Mouse (Mus musculus): ENCODE data around the gene Trim37.
A peak's percentile ranks its signal among the peaks of the same experiment; 100 is the strongest.

Trim37 gene

DNA sequence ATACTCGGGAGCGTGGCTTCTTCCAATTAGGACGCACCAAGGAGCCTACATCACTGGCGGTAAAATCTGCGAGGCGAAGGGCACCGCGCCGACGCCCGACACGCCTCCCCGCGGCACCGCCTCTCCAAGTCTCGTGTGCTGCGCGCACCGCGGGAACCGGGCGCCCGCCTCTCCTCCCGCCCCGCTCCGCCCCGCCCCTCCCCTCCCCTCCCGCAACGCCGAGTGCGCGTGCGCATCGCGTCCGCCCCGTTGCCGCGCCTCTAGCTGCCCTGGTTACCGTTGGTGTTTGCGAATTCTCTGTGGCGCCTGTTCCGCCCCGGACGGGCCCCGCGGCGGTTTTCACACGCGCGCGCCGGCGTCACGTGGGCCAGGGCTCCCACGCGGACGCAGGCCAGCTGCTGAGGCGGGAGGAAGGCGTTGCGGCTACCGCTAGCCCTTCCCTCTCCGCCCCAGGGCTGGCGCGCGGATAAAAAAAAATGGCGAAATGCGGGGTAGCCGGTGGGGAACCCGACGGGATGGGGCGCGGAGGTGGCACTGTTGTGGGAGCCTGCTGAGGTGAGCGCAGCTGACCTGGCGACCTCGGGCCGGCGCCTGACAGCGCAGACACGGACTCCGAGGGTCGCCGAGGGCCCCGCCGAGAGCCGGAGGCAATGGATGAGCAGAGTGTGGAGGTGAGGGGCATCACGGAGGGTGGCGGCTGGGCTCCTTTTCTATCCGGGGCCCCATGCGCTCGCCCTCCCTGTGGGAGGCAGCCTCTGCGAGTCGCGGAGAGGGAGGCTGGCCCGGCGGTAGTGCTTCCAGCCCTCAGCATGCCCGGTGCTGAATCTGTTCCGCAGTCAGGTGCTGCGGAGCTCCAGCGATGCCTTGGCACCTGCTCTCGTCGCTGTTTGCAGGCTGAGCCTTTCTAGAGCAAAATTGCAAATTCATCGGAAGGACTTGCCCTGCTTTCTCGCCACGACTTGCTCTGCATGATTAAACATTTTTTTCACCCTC, at the start of gene Trim37:
Gene Trim37 (plus strand): TSS at position 254 of the 993 bp plus-strand sequence.
- peak; percentile 88 for DNase-seq (ENCODE audit: low spot score)

DNA sequence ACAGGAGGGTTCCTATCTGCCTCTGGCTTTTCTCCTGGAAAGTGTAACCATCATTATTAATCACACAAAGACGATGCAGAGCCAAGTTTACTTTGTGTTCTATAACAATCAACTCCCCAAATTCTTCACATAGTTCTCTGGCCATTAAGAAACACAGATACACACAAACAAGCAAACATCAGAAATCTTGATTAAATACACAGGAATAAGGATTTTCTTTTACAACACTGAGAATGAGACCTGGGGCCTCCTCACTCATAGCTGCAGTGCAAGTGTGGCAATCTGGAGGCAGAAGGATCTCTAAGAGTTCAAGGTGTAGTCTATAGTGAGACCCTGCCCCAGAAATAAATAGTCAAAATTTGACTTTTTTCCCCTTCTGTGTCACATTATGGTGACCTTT, 43.2 kb upstream of the Trim37 start:
- no peak for DNase-seq (ENCODE audit: low spot score)

DNA sequence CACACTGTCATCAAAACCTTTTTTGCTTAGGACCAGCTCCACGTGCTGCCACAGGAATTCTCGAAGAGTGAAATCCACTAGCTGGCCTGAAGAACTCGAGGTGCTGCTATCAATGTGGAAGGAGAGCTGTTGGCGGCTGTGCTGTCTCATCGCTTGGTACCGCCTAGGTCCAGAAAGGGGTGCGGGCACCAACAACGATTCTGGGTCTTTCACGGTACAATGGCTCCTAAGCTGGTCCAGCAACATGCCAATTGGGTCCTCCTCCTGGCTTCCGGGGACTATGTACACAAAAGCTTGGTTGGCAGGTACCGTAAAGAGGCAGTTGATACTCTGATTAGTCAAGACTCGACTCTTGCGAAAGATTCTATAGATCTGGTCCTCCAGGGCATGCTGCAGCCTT, 41.4 kb upstream of the Trim37 start:
- no peak for DNase-seq (ENCODE audit: low spot score)

DNA sequence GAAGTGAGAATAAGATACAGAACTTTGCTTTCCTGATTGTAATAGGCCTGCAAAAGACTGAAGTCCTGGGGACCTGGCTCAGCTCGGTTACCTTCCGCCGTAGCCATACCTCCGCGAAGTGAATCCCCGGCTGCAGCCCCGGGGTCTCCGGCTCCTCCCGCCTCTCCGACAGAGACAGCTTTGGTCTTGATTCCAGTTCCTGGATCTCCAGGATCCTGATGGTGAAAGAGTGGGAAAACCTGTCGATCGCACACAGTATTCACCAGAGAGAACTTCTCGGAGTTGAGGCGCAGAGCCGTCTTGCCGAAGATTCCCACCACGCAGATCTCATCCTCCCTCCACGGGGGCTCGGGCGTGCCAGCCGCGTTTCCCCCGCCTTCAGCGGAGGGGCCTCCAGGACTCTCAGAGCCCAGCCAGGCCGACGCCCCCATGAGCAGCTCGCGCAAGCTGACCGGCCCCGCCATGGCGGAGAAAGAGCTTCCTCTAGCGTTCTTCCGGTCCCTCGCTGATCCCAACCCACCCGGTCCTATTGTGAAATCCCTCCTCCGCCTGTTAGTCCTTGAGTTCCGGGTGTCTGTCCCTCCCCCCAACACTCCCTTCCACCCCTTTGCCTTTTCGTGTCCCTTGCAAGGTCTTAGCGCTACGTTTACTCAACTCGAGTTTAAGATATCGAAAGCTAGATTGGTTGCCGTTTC, 40.4 kb upstream of the Trim37 start, which contains the start of gene Smg8:
Gene Smg8 (minus strand): TSS at position 485 of the 695 bp plus-strand sequence.
- peak; percentile 81 for DNase-seq (ENCODE audit: low spot score)

DNA sequence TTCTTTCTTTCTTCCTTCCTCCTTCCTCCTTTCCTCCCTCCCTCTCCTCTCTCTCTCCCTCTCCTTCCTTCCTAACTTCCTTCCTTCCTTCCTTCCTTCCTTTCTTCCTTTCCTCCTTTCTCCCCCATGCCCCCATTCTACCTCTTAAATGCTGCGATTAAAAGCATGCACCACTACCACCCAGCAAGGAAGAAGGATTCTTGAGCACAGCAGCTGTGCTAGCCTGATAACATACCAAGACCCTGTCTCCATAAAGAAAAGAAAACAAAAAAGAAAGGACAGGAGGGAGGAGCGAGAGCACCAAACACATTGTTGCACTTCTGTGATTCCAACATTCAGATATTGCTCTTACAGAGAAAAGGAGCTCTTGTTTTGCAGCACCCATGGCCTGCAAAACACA, 39.7 kb upstream of the Trim37 start:
- DNase-seq (ENCODE audit: low spot score): no peak

DNA sequence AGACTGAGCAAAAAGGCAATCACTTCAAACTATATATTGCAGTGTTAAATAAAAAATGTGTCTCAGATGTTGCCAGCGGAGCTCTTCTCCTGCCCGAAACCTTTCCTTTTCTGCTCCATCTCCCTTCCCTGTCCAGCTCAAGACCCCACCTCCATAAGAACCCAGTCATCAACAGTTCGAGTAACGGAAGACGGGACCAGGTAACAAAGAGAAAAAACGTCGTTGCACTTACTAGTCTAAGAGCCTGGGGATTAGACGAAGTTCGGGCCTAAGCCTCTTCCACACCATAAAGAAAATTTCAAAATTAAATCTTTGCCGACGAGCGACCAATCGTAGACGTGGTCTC, 18.5 kb upstream of the Trim37 start, which contains the start of gene Prr11:
Gene Prr11 (minus strand): TSS at position 300 of the 346 bp plus-strand sequence.
- no peak for DNase-seq (ENCODE audit: low spot score)

DNA sequence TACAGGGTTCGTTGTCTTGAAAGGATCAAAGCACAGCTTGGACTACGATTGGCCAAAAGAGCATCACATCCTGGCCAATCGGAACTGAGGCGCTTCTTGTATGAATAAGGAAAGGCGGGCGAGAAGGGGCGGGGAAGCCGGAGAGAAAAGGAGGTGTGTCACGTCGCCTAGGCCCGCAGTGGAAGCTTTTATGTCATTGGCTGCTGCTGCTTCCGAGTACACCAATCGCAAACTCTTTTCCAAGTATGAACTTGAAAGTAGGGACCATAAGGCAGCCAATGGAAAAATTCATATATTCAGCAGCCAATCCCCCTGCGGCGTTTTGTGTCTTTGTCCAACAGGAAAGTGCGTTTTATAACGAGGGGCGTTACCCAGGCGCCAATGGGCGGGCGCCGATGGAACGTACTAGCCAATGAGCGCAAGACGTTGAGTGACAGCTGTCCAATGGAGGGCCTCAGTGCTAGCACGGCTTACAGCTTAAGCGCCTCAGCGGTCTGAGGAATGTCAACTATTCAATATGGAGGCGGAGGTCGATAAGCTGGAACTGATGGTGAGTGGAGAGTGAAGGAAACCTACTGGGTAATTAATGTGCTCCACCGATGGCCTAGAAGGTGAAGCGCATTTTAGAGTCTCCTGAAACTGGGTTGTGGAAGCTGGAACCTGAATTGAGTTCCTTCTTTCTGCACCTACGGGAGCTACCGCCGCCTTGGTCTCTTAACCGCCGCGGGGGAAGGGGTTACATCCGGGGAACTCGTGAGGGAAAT, 17.9 kb upstream of the Trim37 start, which contains the start of gene Ska2:
Gene Ska2 (plus strand): TSS at position 480 of the 764 bp plus-strand sequence.
- peak; percentile 100 for DNase-seq (ENCODE audit: low spot score)

DNA sequence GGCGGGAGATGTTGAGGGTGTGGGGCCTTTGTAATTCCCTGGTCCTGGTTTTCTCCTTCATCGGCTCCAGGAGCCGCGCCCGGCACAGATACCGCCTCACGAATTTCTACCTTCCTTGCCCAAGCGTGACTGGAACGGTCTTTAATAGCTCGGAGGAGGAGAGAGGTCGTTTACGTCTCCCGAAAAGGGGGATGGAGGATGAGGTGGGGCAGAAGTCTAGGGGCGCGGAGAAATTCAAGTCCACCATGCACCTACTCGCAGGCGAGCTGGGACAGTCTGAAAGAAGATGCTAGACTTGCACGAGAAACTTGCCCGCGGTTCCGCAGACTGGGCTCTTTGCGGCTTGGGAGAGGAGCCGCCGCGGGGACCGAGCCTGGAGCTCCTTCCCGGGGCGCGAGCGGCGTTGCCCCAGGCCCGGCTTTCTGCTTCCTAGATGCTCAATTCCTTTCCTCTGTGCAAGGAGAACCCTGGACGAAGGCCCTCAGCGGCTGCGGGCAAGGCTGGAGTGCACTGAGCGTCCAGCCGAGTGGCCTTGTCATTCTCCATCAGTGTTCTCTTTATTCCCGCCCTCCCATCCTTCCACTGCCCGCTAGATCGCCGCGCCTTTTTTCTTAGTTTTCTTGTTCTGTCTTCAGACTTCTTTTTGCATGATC, 17.2 kb upstream of the Trim37 start:
- peak; percentile 29 for DNase-seq (ENCODE audit: low spot score)

DNA sequence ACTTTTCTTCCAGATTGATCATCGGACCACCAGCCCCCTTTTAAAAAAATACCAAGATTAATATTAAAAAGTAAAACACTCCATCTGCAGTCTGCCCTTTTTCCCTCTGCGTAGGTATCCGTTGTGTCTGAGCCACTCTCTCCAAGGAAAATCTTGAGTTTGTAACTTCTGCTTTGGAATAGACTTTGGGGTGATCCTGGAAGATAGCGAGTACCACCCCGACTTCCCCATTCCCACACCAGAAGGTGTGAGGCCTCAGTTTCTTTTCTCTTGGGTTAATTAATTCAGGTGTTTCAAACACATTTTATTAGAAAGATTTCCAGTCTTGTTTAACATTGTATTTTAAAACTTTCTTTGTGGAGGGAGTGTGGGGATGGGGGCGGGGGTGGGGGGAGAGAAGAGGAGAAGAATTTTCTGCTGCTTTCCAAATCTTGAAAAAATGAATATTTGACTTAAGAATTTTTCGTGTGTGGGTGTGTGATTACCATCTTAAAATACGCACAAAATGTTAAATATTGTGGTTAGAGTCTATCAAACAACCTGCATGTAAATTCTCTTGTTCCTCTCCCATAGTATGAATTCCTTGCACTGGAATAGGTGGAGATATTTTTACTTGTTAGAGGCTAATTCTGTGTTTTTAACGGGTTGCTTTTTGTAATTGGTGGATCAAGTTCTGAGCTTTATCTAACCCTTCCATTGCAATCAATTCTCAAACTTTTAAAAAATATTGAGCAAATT, 16.5 kb upstream of the Trim37 start:
- no peak for DNase-seq (ENCODE audit: low spot score)

DNA sequence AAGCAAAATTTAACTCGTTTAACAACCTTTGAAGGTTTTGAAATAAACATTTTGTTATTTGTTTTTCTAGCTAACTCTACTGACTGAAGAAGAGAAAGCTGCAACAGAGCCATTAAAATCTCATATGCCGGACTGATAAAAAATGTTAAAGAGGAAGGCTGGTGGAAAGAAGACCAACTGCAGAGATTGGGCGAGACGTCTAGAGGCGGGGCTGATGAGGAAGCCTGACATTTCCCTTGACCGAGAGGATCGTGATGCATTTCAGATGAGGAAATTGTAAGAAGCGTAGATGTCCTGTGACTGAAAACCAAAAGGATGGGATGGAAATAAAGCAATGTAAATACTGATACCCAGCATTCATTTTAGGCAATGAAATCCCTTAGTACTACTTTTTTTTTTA, 5.0 kb upstream of the Trim37 start:
- DNase-seq (ENCODE audit: low spot score): no peak

DNA sequence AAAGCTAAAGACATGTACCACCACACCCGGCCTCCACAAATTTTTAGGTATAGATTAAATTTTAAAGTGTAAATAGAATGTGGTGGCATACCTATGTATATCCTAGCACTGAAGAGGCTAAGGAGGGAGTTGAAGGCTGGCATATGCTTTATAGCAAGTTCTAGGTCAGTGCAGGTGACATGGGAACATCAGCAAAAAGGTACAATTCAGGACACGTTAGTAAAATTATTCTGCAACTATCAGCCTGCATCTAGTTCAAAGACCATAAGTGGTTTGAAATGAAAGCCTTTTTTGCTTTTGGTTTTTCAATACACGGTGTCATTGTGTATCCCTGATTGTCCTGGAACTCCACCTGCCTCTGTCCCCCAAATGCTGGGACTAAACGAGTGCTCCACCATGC, 1.3 kb upstream of the Trim37 start:
- DNase-seq (ENCODE audit: low spot score): no peak

DNA sequence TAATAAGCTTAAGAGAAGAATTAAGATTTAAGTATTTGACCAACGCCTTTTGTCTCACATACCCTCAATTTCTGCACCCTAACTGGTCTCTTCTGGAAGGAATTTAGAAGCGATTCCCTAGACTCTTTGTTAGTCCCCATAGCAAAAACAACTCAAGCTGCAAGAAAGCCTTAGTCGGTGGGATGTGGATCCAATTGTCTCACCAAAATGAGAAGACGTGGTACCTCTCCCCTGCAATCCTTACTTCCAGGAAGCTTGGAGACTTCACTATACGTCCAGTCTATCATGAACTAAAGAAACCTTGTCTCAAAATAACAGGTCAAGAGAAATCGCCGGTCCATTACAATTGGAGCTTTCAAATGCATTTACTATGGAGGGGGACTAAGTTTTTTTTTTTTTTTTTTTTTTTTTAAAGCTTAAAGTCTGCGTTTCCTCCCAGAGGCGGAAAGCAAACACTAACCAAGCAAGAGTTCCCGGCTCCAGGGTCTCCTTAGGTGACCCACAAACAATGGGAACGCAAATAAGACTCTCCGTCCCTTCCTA, 525 bp upstream of the Trim37 start:
- no peak for DNase-seq (ENCODE audit: low spot score)

DNA sequence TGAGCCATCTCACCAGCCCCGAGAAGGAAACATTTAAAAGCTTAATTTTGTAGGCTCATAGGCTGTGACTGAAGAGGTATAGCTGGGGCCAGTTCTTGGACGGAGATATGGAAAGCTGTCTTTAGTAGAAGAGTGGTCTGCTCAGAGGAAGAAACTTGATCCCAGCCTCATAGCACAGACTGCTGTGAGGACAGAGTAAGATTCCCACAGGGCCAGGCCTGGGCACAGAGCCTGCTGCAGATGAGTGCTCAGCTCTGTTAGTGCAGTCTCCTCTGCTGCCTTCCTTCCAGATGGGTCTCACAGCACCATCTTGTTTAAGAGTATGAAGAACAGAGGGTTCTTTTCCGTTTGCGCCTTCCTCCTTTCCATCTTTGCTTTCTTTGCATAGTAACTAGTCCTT, 9.4 kb downstream of the Trim37 start:
- no peak for DNase-seq (ENCODE audit: low spot score)

DNA sequence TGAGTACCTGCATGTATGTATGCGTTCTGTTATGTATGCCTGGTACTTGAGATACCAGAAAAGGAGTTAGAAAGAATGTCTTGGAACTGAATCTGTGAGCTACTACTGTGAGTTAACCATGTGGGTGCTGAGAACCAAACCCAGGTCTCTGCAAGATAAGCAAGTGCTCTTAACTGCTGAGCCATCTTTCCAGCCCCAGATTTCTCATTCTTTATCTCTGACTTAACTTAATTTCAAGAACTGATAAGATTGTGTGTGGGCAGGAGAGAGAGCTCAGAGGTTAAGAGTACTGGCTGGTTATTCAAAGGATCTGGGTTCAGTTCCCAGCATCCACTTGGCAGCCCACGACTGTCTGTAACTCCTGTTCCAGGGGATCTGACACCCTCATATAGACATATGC, 31.1 kb downstream of the Trim37 start:
- DNase-seq (ENCODE audit: low spot score): no peak

DNA sequence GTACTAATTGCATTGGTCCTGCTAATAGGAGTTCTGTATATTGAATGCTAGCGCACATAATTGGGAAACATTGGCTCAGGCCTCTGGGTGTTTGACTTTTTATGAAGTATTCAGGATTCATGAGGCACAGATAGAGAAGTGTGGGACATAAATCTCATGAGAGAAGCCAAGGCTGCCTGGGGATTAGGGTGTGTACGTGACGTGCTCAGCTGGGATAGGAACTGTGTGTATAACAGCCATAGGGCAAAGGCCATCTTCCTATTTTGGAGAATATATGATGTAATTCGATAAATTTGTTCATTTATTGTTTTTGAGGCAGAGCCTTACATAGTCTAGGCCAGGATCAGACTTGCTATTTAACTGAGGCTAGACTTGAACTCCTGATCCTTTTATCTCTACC, 35.8 kb downstream of the Trim37 start:
- no peak for DNase-seq (ENCODE audit: low spot score)

DNA sequence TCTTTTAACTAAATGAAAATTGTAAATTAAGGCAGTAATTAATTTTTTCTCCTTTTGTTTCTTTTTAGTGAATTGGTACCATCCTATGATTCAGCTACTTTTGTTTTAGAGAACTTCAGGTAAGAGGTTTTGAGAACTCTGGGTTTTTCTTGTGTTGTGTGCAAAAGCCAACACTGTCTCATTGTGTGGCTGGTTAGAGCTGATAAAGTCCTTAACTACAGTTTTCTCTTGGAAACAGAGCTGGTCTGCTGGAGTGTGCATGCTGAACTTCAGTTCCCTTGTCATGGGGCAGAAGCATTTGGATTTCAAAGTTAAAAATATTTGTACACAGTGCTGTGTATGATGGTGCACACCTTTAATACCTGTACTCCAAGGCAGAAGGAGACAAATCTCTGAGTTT, 36.9 kb downstream of the Trim37 start:
- DNase-seq (ENCODE audit: low spot score): peak; percentile 3

DNA sequence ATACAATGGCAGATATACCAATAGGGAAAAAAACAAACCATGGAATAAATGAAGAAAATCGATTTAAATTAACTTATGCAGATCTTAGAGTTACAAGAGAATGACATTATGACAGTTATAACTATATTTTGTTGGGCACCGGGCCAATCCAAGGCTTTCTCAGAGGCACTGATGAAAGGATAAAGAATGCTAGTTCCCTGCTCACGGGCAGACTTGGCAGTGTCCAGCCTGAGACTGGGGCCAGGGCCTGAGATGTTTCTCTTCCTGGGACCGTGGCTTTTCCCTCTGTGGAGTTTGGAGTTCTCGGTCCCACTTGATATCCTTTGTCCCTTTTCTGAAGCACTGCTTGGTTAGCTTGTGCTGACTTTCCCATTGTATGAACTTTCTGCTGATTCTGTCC, 46.7 kb downstream of the Trim37 start:
- DNase-seq (ENCODE audit: low spot score): no peak

DNA sequence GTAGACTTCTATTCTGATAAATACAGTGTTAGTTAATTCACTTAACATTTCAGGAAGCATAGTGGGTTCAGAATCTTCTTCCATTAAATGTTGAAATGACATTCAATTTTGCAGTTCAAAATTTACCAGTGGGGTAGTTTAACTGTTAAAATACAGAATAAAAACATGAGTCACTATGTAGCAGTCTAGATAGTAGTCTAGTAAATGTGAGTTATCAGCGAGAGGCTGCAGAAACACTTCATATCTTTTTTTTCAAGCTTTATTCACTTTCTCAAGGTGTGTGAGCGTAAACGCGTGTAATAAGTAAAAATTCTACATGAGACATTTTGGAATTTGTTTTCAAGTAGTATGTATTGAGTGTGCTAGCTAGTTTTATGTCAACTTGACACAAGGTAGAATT, 48.2 kb downstream of the Trim37 start:
- no peak for DNase-seq (ENCODE audit: low spot score)

DNA sequence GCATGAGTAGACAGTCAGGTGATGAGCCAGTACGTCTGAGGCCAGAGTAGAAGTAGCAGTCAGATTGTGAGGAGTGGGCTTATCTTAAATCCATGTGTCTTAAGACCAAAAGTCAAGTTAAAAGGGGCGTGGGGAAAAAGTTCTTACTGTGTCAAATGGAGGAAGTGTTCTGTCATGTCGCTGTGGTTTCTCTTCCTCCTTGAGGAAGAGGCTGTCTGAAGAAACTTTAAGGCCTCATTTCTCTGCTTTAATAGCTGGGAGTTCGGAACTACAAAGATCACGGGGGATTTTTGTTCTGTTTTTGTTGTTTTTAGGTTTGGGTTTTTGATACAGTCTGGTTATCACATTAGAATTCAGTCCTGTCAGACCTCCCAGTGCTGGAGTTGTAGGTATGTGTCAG, 85.4 kb downstream of the Trim37 start:
- no peak for DNase-seq (ENCODE audit: low spot score)

DNA sequence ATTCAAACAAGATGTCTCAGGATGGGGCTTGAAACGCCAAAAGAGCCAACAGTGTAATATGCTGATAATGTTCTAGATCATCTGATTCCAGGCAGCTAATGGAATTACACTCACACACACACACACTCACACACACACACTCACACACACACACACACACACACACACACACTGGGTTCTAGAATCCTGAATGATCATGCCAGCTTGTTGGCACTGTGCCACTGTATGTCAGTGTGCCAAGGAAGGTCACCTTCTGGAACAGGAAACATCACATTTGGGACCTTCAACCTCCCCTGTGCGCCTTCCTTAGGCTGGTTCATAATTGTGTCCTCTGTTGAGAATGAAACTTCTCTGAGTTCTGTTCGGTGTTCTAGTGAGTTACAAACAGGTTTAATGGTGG, 95.8 kb downstream of the Trim37 start:
- no peak for DNase-seq (ENCODE audit: low spot score)

DNA sequence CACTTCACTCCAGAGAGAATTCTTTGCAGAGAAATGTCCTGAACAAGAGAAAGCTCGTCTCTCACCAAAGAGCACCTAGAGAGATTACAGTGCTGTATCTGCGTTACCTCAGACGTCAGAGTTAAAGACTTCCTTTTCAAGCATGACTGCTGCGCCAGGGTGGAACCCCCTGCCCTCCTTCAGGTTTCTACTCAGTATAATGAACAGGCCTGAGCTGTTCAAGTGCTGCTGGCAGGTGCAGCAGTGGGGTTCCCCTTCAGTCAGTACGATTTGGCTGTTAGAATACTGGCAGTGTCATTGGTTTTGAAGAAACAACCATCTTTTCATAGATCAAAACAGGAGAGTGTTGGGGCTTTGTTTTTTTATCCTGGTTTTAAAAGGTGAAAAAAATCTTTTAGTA, 100.2 kb downstream of the Trim37 start:
- DNase-seq (ENCODE audit: low spot score): no peak
